Mouse (Mus musculus) erythroblast, embryonic 14.5 days (primary cell): ENCODE measurements around the gene Agpat4.

Experiments
- GATA1 ChIP-seq: IDR thresholded peaks from 2 replicates; pipeline ENCODE4 v1.6.1; 2012; ENCODE audit warnings: low read length, inconsistent platforms, mixed read lengths
- TAL1 ChIP-seq: IDR thresholded peaks from 3 replicates; pipeline ENCODE4 v1.6.1; 2012; ENCODE audit warnings: low read length, inconsistent platforms, mixed read lengths

GRCm38 (mm10) chr17:12229756-12230155 is 111.3 kb downstream of the Agpat4 start:
- no peak for TF ChIP-seq TAL1
- no peak for TF ChIP-seq GATA1
